Mouse (Mus musculus): ENCODE data around the gene Kcnk5.

Gene Kcnk5

DNA sequence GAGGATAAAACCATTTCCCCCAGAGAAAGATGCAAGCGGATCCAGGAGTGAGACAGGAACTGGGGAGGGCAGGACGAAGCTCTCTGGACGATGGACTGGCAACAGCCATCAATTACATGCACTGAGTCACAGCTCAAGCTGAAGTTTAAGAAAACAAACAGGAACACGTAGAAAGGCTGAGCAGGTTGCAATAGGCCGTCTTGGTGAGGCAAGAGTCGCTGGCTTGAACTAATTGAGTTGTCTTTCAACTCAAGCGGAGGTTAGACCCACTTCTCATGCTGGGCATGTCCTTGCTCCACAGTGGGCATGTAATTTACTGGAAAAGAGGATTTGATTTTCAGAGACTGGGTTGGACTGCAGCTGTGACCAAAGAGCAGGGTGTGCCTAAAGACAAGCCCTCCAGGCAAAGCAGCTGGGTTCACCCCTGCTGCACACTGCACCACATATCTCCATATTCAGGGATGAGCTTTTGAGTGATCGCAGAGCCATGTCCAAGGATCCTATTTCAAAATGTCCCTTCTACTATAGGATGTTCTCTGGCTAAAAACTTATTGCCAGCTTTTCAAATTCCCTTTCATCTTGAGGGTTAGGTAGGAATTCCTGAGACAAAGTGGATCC, 19.6 kb upstream of the Kcnk5 start:
- no peak for DNase-seq

DNA sequence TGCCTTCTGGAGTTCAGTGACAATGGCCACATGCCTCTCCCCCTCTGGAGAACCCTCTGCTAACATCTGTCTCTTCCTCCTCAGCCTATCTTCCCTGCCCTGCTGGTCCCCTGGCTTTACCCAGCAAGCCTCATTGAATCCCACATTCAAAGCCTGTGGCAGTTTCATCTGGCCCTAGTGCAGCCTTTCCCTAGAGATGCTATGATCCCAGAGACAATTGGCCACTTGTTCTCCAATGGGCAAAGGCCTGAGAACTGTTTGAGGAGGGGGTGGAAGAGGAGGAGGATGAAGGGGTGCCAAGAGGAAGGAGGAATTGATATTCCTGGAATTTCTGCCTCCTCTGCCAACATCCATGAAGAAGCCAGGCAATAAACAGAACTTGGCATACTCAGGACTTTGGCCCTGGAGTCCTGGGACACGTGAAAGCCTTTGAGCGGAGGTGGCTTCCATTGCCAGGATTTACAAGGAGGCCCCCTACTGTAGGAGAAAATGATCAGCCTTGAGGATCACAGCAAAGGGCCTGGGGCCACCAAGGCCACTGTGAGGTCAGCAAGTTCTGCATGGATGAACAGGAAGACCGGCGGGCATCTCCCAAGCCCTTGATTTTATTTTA, 11.6 kb upstream of the Kcnk5 start:
- no peak for DNase-seq

DNA sequence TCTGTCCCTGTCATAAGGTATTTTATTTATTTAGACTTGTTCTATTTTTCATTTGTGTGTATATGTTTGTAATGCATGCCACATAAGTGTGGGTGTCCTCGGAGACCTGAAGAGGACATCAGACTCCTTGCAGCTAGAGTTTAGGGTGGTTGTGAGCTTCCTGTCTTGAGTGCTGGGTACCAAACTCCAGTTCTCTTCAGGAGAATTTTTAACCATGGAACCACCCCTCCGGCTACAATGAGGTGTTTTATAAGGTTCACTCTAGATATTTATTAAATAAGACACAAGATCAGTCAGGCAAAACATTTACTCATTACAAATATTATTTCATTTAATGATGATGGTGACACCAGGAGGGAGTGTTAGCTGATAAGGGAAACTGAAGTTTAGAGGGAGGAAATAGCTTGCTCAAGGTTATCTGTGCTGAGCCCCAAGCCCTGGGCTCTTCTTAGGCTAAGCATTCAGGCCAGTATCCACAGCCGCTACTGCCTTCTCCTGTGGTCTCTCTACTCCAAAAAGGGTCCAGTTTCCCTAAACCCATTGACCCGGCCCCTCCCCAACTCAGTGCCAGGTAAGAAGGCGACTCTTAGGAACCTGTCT, 9.6 kb upstream of the Kcnk5 start:
- no peak for DNase-seq

- DNase-seq: no peak
Observed at GRCm38 (mm10) chr14:20189751-20190150, 8.1 kb upstream of the Kcnk5 start.

- DNase-seq: no peak
Observed at GRCm38 (mm10) chr14:20185426-20185825, 3.8 kb upstream of the Kcnk5 start.

DNA sequence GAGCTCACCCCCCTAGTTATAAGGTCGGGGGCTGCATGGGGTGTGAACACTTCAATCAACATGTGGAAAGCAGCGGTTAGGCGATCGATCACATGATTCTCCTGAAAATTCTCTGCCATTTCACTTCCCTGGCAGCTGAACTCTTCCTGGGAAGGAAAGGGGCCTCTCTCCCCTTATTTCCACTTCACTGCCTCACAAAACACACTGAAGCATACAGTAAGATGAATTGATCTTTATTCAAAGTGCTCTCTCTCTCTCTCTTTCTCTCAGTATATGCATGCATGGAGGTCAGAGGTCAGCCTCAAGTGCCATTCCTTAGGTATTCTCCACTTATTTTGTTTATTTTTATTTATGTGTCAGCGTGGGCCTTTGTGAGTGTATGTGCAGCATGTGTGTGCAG, 2.1 kb upstream of the Kcnk5 start:
- DNase-seq: no peak

GRCm38 (mm10) chr14:20182596-20182995, 987 bp upstream of the Kcnk5 start:
- DNase-seq: no peak

- no peak for DNase-seq
Observed at GRCm38 (mm10) chr14:20180751-20181162, 852 bp downstream of the Kcnk5 start.

GRCm38 (mm10) chr14:20180304-20180703, 1.3 kb downstream of the Kcnk5 start:
- no peak for DNase-seq

DNA sequence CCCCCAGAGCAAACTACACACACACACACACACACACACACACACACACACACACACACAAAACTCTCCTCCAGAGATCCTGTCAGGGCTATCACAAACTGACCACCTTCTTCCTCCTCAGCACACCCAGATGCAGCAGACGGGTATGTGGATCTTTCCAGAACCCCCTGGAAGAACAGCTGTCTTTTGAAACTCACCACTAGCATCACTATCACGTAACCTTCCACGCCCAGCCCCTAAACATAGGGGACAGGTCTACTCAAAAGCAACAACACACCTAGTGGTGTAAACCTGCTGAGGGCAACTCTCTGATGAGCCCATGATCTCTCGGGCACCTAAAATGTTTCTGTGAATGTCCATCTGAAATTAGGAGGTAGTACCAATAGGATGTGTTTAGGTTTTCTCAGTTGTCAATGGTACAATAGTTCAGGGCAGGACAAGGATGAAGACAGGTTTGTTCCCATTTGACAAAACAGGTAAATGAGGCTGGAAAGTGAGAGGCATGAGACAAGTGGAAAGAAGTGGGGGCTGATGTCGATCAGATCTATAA, 1.8 kb downstream of the Kcnk5 start:
- no peak for DNase-seq

DNA sequence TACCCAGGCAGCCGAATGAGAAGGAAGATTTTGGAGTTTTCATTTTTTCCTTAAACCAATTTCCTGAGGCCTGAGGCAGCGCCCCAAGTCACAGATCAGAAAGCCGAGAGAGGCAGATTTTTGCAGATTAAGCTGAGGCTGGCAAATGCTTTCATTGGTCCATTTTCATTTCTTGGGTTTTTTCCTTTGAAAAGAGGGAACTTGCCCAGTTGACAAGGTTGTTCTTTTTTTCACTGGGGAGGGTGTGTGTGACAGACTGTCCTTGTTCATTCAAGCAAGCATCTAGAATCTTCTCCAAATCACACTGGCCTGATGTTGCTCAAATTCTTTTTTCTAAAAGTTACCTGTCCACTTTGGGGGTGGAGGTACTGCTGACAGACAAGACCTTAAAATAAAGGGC, 2.5 kb downstream of the Kcnk5 start:
- no peak for DNase-seq

- no peak for DNase-seq
Observed at GRCm38 (mm10) chr14:20178593-20178992, 3.0 kb downstream of the Kcnk5 start.

GRCm38 (mm10) chr14:20177494-20178123, 4.0 kb downstream of the Kcnk5 start:
- no peak for DNase-seq

DNA sequence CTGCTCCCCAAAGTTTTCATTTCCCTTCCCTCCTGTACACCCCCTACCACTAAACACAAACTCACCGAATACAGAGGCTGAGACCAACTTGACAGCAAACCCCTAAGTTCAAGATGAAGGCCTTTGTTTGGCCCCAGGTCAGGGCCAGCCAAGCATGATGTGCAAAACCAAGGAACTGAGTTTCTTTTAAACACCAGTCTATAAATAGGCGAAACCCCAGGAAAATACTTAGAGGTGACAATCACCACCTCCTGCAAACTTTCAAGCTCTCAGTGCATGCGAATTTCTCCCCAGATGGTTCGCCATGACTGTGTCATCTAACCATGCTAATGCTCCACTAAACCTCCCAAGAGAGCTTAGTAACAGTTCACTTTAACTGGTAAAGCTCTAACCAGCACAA, 5.9 kb downstream of the Kcnk5 start:
- DNase-seq: no peak

- no peak for DNase-seq
Observed at GRCm38 (mm10) chr14:20175114-20175513, 6.5 kb downstream of the Kcnk5 start.

DNA sequence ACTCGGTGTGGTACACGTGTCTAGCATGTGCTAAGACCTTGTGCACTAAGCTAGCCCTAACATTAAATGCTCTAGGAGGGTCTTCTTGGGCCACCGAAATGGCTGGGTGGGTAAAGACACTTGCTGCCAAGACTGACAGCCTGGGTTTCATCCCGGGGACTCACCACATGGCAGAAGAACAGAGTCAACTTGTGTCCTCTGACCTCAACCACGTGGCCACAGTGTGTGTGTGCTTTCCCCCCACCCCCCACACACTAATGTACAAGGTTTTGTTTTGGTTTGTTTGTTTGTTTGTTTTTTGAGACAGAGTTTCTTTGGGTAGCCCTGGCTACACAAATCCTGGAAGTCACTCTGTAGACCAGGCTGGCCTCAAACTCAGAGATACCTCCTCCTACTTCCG, 6.9 kb downstream of the Kcnk5 start:
- DNase-seq: no peak

- no peak for DNase-seq
Observed at GRCm38 (mm10) chr14:20173873-20174490, 7.6 kb downstream of the Kcnk5 start.

GRCm38 (mm10) chr14:20172924-20173323, 8.7 kb downstream of the Kcnk5 start:
- no peak for DNase-seq

- DNase-seq: no peak
Observed at GRCm38 (mm10) chr14:20172509-20172908, 9.1 kb downstream of the Kcnk5 start.

DNA sequence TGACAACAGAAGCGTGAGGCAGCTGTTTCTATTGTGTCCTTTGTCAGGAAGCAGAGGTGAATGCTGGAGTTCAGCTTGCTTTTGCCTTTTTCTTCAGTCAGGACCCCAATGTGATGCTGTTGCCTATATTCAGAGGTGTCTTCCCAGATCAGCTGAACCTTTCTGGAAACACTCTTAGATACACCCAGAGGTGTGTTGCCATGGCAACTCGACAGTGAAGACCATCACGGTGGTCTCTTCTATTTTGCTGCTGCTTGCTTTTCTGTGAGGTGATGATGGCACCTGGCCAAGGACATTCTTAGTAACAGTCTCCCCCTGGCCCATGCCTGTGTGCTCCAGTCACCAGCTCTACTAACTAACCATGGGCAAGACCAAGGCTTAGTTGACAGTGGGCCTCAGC, 9.8 kb downstream of the Kcnk5 start:
- DNase-seq: no peak

DNA sequence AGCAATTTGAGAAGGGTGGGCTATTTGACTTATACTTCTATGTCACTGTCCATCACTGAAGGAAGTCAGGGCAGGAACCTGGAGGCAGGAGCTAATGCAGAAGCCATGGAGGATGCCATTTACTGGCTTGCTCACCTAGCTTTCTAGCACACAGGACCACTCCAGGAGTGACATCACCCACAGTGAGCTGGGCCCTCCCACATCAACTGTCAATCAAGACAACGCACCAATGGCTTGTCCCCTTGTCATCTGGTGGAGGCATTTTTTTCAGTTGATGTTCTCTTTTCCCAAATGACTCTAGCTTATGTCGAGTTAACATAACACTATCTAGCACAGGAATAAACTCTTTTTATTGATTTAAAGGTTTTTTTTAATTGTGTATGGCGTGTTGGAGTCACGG, 12.4 kb downstream of the Kcnk5 start:
- no peak for DNase-seq

DNA sequence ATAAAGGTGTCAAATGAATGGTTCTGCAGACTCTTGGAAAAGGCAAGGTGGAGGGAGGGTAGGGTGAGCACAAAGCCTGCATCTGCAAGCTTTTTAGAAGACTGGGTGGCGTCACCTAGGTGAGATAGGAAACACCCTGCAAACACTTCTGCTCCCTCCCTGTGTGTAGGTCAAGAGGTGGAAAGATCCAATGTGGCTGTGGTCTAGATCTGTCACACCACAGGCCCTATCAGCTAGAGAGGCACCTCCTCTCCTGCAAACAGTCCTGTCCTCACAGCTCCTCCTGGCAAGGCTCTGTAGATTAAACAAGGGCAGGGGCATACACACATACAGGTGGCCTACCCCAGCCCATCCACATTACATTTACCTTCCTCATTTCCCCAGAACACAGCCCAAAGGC, 13.1 kb downstream of the Kcnk5 start:
- no peak for DNase-seq

GRCm38 (mm10) chr14:20168054-20168453, 13.6 kb downstream of the Kcnk5 start:
- DNase-seq: no peak

Data from cerebellum, postnatal 14 days (tissue).